ENCODE assay signal across 18 mouse cellular contexts in genomic region chr2:56540714-56541113, GRCm38 (mm10).
"Had no signal": no experiment of that assay in that cellular context is flagged by ENCODE, and none has a peak within 500 bp of the region (broad histone marks: within the 10 kb centered on the region; RNA-seq: fewer than 3 reads in every experiment).

No protein-coding gene starts in this region.

- H3K4me3 ChIP-seq: midbrain, embryonic 10.5 days; midbrain, embryonic 12.5 days; myocyte; neural tube, embryonic 13.5 days; neural tube, embryonic 15.5 days had no signal

- H3K4me2 ChIP-seq: lung, embryonic 14.5 days; midbrain, embryonic 12.5 days; neural tube, embryonic 13.5 days; neural tube, embryonic 15.5 days had no signal

- H3K9me3 ChIP-seq: midbrain, embryonic 10.5 days; midbrain, embryonic 12.5 days; neural tube, embryonic 13.5 days; neural tube, embryonic 15.5 days had no signal

- H3K9ac ChIP-seq: liver, embryonic 14.5 days; lung, embryonic 14.5 days; midbrain, embryonic 12.5 days; neural tube, embryonic 13.5 days; neural tube, embryonic 15.5 days had no signal

- H3K27ac ChIP-seq: liver, embryonic 14.5 days; midbrain, embryonic 10.5 days; midbrain, embryonic 12.5 days; neural tube, embryonic 13.5 days; neural tube, embryonic 15.5 days had no signal

- H3K36me3 ChIP-seq: midbrain, embryonic 10.5 days; midbrain, embryonic 12.5 days; neural tube, embryonic 13.5 days; neural tube, embryonic 15.5 days had no signal

- H3K27me3 ChIP-seq: midbrain, embryonic 12.5 days; neural tube, embryonic 13.5 days; neural tube, embryonic 15.5 days had no signal

- DNase-seq: lung, adult 18-20 months; lung, embryonic 14.5 days; lung, postnatal 10 days; lung, postnatal 4 days; retina, postnatal 1 day; right cerebral cortex, adult 18-20 months; right cerebral cortex, postnatal 25 days; right cerebral cortex, postnatal 4 days; spleen, adult 18-20 months; thymus, adult 18-20 months; thymus, postnatal 14 days; thymus, postnatal 36 days had no signal
